Mouse (Mus musculus): ENCODE measurements around the gene Tfdp2.

DNA sequence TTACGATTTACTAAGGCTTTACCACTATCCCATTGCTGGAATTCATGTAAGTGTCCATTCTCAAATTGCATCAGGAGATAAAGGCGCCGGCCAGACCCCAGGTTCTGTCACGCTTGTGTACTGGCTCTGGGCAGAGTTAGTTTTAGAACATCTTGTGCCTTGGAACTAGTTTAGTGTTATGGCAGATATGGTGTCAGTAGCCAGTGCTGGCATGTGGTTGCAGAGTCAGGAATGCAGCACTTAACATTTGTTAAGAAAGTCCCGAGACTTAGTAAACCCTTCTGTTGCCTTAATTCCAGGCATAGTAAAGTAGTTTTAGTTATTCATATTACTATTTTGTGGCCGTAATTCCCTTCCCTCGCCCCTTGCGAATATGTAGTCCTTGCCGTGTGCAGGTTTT, 1.7 kb downstream of the Tfdp2 start:
- no peak for TF ChIP-seq FLI1 (IDR thresholded peaks at IDR 0.05; ENCODE audit: low read length)
- no peak for TF ChIP-seq GATA1 (IDR thresholded peaks at IDR 0.05; ENCODE audit: borderline replicate concordance, low read length)
